Mouse (Mus musculus) kidney, adult 2 months (tissue): ENCODE data around the gene Samhd1. TPM values are rescaled to one million over a fixed set of nuclear protein-coding genes. Genes with fewer than 3 reads are reported as not detected.
A peak's percentile ranks its signal among the peaks of the same experiment; 100 is the strongest.

ENCODE experiments used
- DNase-seq: peaks from one replicate; pipeline ENCODE4 v3.0.0; 2021
- H3K27ac ChIP-seq: fragments of 200-500 bp; 2 replicates; pipeline ENCODE4 v1.5.1; 2012; ENCODE audit warnings: low read depth, low read length, control low read depth, inconsistent platforms; ENCODE audit not compliant: insufficient read depth
- H3K27me3 ChIP-seq: fragments of 200-500 bp; replicated peaks from 2 replicates; pipeline ENCODE4 v1.6.1; 2012; ENCODE audit warnings: mild to moderate bottlenecking, moderate library complexity, low read length, inconsistent platforms; ENCODE audit not compliant: control insufficient read depth, insufficient read depth
- H3K36me3 ChIP-seq: fragments of 200-500 bp; 2 replicates; pipeline ENCODE4 v1.6.1; 2012; ENCODE audit warnings: mild to moderate bottlenecking, moderate library complexity, low read length, inconsistent platforms; ENCODE audit not compliant: control insufficient read depth, insufficient read depth
- H3K4me1 ChIP-seq: fragments of 200-500 bp; 2 replicates; pipeline ENCODE4 v1.6.1; 2011; ENCODE audit warnings: low read length; ENCODE audit not compliant: control insufficient read depth, insufficient read depth
- H3K4me3 ChIP-seq: fragments of 200-500 bp; 2 replicates; pipeline ENCODE4 v1.5.1; 2011; ENCODE audit warnings: mild to moderate bottlenecking, low read depth, low read length, control low read depth; ENCODE audit not compliant: insufficient read depth
- CTCF ChIP-seq: fragments of 200-500 bp; conservative IDR thresholded peaks from 2 replicates; pipeline ENCODE4 v1.5.1; 2011; ENCODE audit warnings: low read depth, mild to moderate bottlenecking, control low read depth, low read length, moderate library complexity, mixed read lengths; ENCODE audit not compliant: insufficient read depth, insufficient read length
- POLR2A ChIP-seq: fragments of 200-500 bp; IDR thresholded peaks from one replicate; pipeline ENCODE4 v1.6.1; 2011; ENCODE audit warnings: low read depth, low read length, control low read depth
- WGBS: fragments of 180-500 bp; shearing (Covaris S2); methylation state at CpG from one replicate; pipeline ENCODE4 v1.1.7; 2018; 5-methylcytosine and 5-hydroxymethylcytosine counted together
- polyA plus RNA-seq: library from polyadenylated mRNA; depleted of rRNA; stranded (reverse); fragments of >200 nt; gene quantifications from 2 replicates; pipeline ENCODE4 v1.2.3, GENCODE M21; 2012

The Samhd1 gene
- polyA plus RNA-seq, 1 experiment, result 23.5 TPM

DNA sequence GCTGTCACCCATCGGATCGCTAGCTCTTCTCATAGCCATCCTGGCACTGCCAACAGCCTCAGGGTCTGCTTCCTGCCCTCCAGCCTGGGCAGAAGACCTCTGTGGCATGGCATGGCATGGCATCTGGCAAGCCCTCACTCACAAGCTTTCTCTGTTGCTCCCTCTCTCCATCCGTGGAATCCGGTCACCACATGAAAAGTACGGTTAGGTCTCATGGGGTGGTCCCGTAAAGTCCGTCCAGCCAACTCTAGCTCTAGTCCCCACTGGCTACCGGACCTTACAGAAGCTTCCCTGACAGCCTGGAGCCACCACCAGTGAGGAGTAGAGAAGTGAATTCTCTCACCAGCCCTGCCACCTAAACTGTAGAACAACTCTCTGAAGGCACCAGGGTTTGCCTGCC lies 53.7 kb downstream of the Samhd1 start:
- WGBS, result 88% methylated on average over 8 of the region's 8 CpGs
- Histone ChIP-seq H3K27ac (no peak overlapping the region), H3K4me1 (no peaks in the 10 kb centered on the region; the same call in 1 of the 2 replicates), H3K36me3 (no peaks in the 10 kb centered on the region), H3K4me3 (no peak overlapping the region), H3K27me3 (no peaks in the 10 kb centered on the region)
- no peak for TF ChIP-seq POLR2A
- no peak for TF ChIP-seq CTCF
- no peak for DNase-seq

DNA sequence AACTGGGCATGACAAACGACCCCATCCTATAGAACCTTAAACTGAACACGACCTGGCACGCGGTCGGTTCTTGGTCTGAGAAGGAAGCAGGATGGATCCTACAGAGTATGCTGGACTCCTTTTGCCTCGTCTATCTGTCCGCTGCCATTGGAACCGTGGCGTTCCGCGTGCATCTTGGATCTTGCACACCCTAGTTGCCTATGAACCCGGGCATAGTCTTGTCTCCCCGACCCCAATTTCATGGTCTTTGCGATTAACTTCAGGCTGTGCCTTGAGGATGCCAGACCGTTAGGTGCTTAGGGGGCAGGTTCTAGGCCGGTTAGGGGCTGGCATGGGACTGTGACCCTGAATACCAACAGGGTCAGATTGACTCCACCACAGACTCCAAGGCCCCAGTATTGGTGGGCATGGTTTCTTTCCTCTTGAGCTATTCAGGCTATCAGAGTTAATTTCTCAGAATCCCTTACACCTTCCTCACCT lies 55.3 kb downstream of the Samhd1 start:
- no peak for DNase-seq
- Histone ChIP-seq H3K27ac (no peak overlapping the region), H3K27me3 (no peaks in the 10 kb centered on the region), H3K4me3 (peak overlapping the region; percentile 65; the same call in 1 of the 2 replicates), H3K4me1 (peaks cover 3% of the 10 kb centered on the region; the same call in 1 of the 2 replicates), H3K36me3 (no peaks in the 10 kb centered on the region)
- TF ChIP-seq POLR2A (no peak), CTCF (no peak)
- WGBS, result 20% methylated on average over 16 of the region's 16 CpGs

DNA sequence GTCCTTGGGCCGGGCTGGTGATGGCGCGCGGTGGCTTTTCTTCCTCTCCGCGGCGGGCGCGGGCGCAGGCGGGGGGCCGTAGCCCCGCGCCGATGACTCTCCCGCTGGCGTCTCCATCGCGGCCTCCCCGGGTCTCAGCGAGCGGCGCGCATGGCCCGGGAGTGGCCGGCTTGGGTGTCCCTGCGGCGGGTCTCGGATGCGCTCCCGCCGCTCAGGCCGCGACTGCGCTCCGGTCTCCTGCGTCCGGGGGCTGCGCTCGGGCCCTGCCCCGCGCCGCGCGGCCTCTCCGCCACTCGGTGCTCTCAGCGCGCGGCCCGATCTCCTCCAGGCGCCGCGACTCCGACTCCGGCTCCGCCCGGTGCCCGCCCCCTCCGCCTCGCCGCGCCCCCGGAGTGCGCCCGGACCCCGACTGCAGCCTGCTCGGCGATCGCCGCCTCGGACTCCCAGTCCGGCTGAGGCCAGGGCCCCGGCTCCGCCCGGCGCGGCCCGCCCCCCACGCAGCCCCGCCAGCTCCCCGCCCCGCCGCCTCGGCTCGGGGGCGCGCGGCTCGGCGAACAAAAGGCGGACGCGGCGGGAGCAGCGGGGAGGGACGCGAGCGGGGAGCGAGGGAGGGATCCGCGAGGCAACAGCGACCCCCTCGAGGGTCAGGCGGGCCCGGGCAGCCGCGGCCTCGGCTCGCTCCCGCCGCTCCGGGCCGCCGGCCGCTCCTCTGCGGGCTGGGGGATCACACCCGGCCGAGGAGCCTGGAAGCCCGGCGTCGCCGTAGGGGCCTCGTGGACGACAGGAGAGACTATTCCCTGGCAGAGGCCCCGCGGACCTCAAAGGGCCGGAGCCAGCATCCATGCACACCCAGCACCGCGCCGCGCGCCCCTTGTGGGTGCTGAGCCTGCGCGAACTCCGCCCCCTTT lies 56.0 kb downstream of the Samhd1 start, which contains the start of gene Soga1:
TSS of gene Soga1 (minus strand) at position 462 of the 908 bp plus-strand sequence.
- peak within 1 kb of the TSS; percentile 31; the same call in 1 of the 2 replicates for H3K27ac ChIP-seq
- 2% methylated on average over 132 of the region's 136 CpGs for WGBS

DNA sequence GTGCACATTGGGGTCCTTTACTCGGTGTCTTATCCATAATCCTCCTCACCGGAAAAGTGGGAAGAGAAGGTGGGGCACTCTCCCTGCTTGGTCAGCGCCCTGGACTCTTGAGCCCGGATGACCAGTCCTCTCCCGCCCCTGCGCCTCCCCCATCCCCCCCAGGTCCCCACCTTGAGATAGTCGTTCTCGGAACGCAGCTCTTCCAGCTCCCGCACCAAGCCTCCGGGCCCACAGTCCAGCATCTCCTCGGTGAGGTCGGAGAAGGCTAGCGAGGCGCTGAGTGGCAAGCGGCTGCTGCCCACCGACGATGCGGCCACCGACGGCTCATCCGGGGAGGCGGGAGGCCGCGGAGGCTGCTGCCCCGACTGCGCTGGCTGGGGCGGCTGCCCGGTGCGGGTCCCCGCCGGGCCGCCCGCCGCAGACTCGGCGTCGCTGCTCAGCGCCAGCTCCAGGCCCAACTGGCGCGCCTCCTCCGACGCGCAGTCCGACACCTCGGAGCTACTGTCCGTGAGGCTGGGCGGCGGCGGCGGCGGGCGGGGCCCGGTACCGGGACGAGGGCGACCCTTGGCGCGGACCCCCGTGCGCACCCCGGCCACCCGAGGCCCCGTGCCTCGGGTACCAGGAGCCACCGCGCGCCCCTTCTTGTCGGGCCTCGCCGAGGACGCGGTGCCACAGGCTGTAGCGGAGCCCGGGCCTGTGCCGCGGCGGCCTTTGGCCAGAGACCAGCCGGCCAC lies 56.8 kb downstream of the Samhd1 start:
- peak overlapping the region; percentile 65 for H3K4me3 ChIP-seq
- no peaks in the 10 kb centered on the region for H3K36me3 ChIP-seq
- H3K4me1 ChIP-seq, result peaks cover 6% of the 10 kb centered on the region; the same call in 1 of the 2 replicates
- no peaks in the 10 kb centered on the region for H3K27me3 ChIP-seq
- peak; percentile 37 for DNase-seq
- peak overlapping the region; percentile 60 for H3K27ac ChIP-seq
- TF ChIP-seq CTCF (no peak), POLR2A (no peak)
- under 1% methylated on average over 79 of the region's 79 CpGs for WGBS

More for the DNA sequence above, 56.0 kb downstream of the Samhd1 start, which contains the start of gene Soga1:
- TF ChIP-seq CTCF (peak; percentile 42), POLR2A (no peak)
- H3K36me3 ChIP-seq, result no peaks in the 10 kb centered on the region
- H3K4me1 ChIP-seq, result peaks cover 6% of the 10 kb centered on the region; the same call in 1 of the 2 replicates
- H3K4me3 ChIP-seq, result peak within 1 kb of the TSS; percentile 65
- DNase-seq, result peak; percentile 88
- H3K27me3 ChIP-seq, result no peaks in the 10 kb centered on the region

DNA sequence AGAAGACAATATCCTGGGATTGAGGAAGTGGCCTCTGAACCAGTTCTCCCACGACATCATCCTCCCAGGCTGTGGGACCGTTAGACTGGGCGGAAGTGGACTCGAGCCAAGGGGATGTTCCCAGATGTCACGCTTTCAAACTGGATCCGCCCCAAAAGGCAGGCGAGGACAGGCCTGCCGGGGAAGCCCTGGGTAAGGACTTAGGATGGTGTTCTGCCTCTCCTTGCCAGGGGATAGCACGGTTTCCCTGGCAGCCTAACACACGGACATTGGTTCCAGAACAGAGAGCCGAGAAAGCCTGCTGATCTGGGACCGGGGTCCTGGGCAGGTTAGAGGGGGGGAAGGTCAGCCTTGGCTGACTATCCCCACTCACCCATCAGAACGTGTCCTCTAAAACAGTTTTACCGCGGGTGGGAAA lies 57.4 kb downstream of the Samhd1 start:
- Histone ChIP-seq H3K27ac (peak overlapping the region; percentile 61), H3K27me3 (no peaks in the 10 kb centered on the region), H3K4me1 (peaks cover 6% of the 10 kb centered on the region; the same call in 1 of the 2 replicates), H3K36me3 (no peaks in the 10 kb centered on the region), H3K4me3 (peak overlapping the region; percentile 65)
- 11% methylated on average over 15 of the region's 15 CpGs for WGBS
- TF ChIP-seq POLR2A, result no peak
- no peak for TF ChIP-seq CTCF
- peak; percentile 95 for DNase-seq

DNA sequence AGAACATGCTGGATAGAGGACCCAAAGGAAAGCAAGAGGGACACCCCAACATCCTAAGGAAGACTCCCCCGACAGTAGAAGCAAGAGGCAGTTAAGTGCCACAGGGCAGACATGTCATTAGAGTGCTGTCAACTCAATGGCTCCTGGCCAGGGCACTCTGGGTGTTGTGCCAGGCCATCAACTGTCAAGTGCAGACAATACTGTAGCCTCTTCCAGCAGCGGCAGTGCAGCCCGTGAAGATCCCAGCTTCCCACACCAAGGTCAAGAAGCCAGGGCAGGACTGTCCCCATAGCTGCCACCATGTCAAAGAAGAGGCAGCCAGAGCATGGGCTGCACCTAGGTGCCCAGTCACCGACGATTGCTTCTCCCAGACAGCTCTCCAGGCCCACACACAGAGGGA lies 57.9 kb downstream of the Samhd1 start:
- DNase-seq, result peak; percentile 48
- Histone ChIP-seq H3K36me3 (no peaks in the 10 kb centered on the region), H3K27me3 (no peaks in the 10 kb centered on the region), H3K27ac (peak overlapping the region; percentile 61), H3K4me3 (peak overlapping the region; percentile 65), H3K4me1 (peaks cover 6% of the 10 kb centered on the region; the same call in 1 of the 2 replicates)
- TF ChIP-seq CTCF (no peak), POLR2A (no peak)
- 30% methylated on average over 5 of the region's 5 CpGs for WGBS
